Mouse (Mus musculus): ENCODE data around the gene Ntmt1.

Ntmt1 gene

GRCm38 (mm10) chr2:30784078-30784994, 23.3 kb upstream of the Ntmt1 start:
- no peak for DNase-seq (ENCODE audit: low read depth, low spot score)

GRCm38 (mm10) chr2:30787466-30787865, 20.2 kb upstream of the Ntmt1 start:
- DNase-seq (ENCODE audit: low read depth, low spot score), result no peak

- no peak for DNase-seq (ENCODE audit: low read depth, low spot score)
Measured at GRCm38 (mm10) chr2:30792061-30792460, 15.6 kb upstream of the Ntmt1 start.

- peak; percentile 87 for DNase-seq (ENCODE audit: low read depth, low spot score)
Measured at GRCm38 (mm10) chr2:30794179-30795108, 13.2 kb upstream of the Ntmt1 start.

GRCm38 (mm10) chr2:30795271-30795888, 12.2 kb upstream of the Ntmt1 start:
- DNase-seq (ENCODE audit: low read depth, low spot score), result no peak

- DNase-seq (ENCODE audit: low read depth, low spot score), result no peak
Measured at GRCm38 (mm10) chr2:30795889-30796275, 11.7 kb upstream of the Ntmt1 start.

GRCm38 (mm10) chr2:30796382-30796781, 11.2 kb upstream of the Ntmt1 start:
- DNase-seq (ENCODE audit: low read depth, low spot score), result peak; percentile 80

- DNase-seq (ENCODE audit: low read depth, low spot score), result no peak
Measured at GRCm38 (mm10) chr2:30799456-30799855, 8.2 kb upstream of the Ntmt1 start.

GRCm38 (mm10) chr2:30800671-30801066, 7.0 kb upstream of the Ntmt1 start:
- DNase-seq (ENCODE audit: low read depth, low spot score), result no peak

GRCm38 (mm10) chr2:30801067-30801852, 6.4 kb upstream of the Ntmt1 start:
- DNase-seq (ENCODE audit: low read depth, low spot score), result no peak

- no peak for DNase-seq (ENCODE audit: low read depth, low spot score)
Measured at GRCm38 (mm10) chr2:30803604-30804003, 4.0 kb upstream of the Ntmt1 start, which contains the start of gene 1700001O22Rik. Gene 1700001O22Rik, minus strand, starts transcription at chr2:30803661.

- DNase-seq (ENCODE audit: low read depth, low spot score), result no peak
Measured at GRCm38 (mm10) chr2:30805983-30806382, 1.6 kb upstream of the Ntmt1 start.

GRCm38 (mm10) chr2:30807147-30807647, 429 bp upstream of the Ntmt1 start:
- DNase-seq (ENCODE audit: low read depth, low spot score), result no peak

GRCm38 (mm10) chr2:30808296-30808655, 650 bp downstream of the Ntmt1 start:
- DNase-seq (ENCODE audit: low read depth, low spot score), result no peak

GRCm38 (mm10) chr2:30809503-30809902, 1.9 kb downstream of the Ntmt1 start:
- no peak for DNase-seq (ENCODE audit: low read depth, low spot score)

- DNase-seq (ENCODE audit: low read depth, low spot score), result no peak
Measured at GRCm38 (mm10) chr2:30810573-30810972, 2.9 kb downstream of the Ntmt1 start.

- no peak for DNase-seq (ENCODE audit: low read depth, low spot score)
Measured at GRCm38 (mm10) chr2:30816383-30816782, 8.8 kb downstream of the Ntmt1 start.

GRCm38 (mm10) chr2:30819873-30820272, 12.2 kb downstream of the Ntmt1 start:
- DNase-seq (ENCODE audit: low read depth, low spot score), result no peak

GRCm38 (mm10) chr2:30821073-30821472, 13.4 kb downstream of the Ntmt1 start:
- no peak for DNase-seq (ENCODE audit: low read depth, low spot score)

GRCm38 (mm10) chr2:30822460-30822859, 14.8 kb downstream of the Ntmt1 start:
- DNase-seq (ENCODE audit: low read depth, low spot score), result no peak
